Mouse (Mus musculus): ENCODE measurements around the gene Kifc5b.

- TF ChIP-seq CTCF (IDR thresholded peaks at IDR 0.05; ENCODE audit: borderline replicate concordance, control insufficient read depth, extremely low read depth, insufficient read depth, low read length, poor library complexity): no peak
- no peak for TF ChIP-seq POLR2A (IDR thresholded peaks at IDR 0.05; ENCODE audit: control insufficient read depth, extremely low read depth, insufficient read depth, low read length, poor library complexity)
Observed at GRCm38 (mm10) chr17:26951952-26952877, 35.3 kb downstream of the Kifc5b start.
